Mouse (Mus musculus) cerebellum, postnatal 25 days (tissue): Measurements from ENCODE around the gene Aknad1.
A peak's percentile ranks its signal among the peaks of the same experiment; 100 is the strongest.

Source experiments
- DNase-seq, 2 experiments: peaks; one replicate each; pipeline ENCODE4 v3.0.0; 2021; ENCODE audit warnings: mixed read lengths in 2 of 2

Aknad1 gene

DNA sequence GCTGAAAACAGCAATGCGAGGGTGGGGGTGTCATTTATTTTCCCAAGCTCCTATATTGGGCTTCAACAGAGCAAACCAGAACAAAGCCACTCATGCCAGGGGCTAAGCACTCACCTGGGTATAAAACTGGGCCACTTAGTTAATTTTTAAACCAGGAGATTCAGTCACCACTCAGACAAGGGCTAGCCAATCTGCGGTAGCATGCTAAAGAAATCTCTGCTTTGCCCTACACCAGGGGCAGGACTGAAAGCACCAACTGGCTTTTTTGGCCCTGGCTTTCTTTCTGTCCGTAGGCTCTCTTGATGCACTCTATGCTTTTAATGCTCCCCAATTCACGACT is 49.0 kb downstream of the Aknad1 start:
- DNase-seq: no peak

GRCm38 (mm10) chr3:108789299-108789698 is 49.8 kb downstream of the Aknad1 start:
- DNase-seq: no peak

GRCm38 (mm10) chr3:108790499-108790898 is 51.0 kb downstream of the Aknad1 start:
- no peak for DNase-seq

DNA sequence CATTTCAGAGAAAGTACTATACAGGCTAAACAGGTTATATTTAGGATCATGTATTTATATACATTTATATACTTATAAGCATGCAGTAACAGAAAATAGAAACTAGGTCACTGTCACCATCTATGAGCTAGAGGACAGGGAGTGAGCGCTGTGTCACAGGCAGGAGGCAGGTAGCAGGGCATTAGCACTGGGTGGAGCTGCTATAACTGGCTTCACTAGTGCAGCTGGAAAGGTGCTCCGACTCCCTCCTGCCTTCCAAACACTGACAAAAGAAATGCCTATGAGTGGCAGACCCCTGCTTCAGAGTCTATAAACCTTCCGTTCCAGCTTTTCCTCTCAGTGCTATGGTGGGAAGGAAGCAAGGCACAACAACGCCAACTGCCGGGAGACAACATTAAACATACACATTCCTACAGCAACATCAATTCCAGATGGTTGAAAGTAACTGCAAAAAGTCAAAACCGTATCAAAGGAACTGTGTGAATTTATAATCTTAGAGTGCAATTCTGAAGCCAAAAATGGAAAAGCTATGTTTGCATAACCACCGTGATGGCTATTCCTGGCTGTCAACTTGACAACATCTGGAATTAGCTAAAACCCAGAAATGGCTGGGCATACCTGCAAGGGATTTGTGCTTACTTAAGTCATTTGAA is 51.7 kb downstream of the Aknad1 start:
- no peak for DNase-seq

- no peak for DNase-seq
These were observed 53.0 kb downstream of the Aknad1 start for GRCm38 (mm10) chr3:108792420-108792819.

- no peak for DNase-seq
These were observed 55.3 kb downstream of the Aknad1 start for GRCm38 (mm10) chr3:108794780-108795179.

DNA sequence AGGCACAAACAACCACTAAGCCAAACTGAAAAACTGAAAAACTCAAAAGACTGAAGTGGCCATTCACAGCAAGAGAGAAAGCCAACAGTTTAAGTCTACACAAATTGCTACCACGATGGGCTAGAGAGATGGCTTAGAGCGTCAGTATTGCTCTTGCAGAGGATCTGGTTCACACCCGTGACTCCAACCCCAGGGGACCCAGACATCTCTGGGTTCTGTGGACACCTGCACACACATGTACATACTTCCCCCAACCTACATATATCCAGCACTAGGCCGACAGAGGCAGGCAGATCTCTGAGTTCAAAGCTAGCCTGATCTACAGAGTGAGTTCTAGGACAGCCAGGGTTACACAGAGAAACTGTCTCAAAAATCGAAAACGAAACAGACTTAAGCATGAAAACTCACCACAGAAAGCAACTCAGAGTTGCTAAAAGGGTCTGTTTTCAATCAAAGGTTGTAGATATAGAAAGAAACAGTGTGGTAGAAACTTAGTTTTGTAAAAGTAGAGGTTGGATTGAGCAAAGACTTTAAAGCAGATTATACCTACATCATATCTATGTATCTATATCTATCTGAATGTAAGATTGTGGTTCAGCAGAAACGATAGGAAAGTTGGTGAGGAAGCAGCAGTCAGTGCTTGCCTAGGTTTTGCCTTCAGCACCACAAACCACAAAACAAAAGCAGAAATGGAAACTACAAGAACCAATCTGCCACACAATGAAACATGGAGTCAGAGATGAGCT is 56.3 kb downstream of the Aknad1 start:
- no peak for DNase-seq

- no peak for DNase-seq
These were observed 56.9 kb downstream of the Aknad1 start for GRCm38 (mm10) chr3:108796386-108796785.

DNA sequence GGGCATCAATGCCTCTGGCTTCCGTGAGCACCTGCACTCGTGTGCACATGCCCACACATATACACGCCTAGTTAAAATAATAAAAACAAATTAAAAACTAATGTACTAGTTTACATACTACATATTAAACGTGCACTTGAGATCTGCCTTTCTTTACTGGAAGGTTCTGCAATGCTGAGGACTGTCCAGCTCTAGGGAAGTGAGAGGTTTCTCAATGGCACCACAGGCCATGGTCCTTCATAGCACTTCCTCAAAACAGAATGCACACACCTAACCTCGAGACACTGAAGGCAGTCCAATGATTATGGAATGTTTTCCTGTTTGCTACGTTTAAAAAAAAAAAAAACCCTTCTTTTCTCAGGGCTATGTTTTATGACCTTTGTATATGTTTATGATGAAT is 58.3 kb downstream of the Aknad1 start:
- no peak for DNase-seq

DNA sequence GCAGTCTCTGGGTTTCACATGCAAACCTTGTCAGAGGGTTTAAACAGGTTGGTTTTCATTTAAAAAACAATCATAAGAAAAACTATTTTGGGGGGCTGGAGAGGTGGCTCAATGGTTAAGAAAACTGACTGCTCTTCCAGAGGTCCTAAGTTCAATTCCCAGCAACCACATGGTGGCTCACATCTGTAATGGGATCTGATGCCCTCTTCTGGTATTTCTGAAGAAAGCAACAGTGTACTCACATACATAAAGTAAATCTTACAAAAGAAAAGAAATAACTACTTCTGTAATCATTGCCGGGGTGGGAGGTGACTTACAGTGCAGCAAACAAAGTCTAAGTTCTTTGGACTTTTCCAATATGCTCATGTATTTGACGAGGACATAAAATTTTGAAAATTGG is 58.9 kb downstream of the Aknad1 start:
- DNase-seq: no peak

- DNase-seq: no peak
These were observed 66.2 kb downstream of the Aknad1 start for GRCm38 (mm10) chr3:108805622-108806021.

- DNase-seq: peak in 1 of 2 experiments; percentile 9
These were observed 71.3 kb downstream of the Aknad1 start for GRCm38 (mm10) chr3:108810747-108811263.

DNA sequence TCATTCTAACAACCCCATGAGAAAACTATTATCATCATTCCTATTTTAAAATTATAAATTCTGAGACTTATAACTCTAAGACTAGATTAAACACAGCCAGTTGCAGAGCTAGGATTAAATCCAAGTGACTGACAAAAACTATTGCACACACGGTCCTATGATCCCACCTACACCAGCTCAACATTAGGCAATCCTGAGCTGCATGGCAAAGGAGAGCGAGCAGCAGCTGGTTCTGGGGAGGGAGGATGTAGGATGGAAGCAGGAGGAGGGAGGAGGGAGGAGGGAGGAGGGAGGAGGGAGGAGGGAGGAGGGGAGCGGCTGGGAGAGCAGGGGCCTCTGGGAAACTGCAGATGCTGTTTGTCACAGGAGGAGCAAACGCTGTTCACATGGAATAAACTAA is 76.2 kb downstream of the Aknad1 start:
- no peak for DNase-seq

- DNase-seq: no peak
These were observed 91.0 kb downstream of the Aknad1 start for GRCm38 (mm10) chr3:108830493-108830892.

DNA sequence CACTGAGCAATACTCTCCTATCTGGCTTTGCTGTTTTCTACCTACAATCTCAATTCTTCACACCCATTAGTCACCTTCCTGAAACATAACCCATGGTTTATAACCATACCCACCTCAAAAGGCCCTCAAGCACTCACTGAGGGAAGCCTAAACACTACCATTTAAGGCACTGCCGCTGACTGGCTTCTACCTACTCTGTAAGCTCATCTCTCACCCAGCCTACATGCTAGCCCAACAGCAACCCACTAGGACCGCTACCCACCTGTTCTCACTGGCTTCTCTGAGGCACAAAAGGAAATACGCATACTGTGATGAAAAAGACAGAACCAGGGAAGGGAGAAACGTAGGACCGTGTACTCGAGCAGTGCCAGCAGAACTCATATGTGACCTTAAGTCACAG is 92.3 kb downstream of the Aknad1 start:
- DNase-seq: no peak
